32 mouse cellular contexts compared by ENCODE assay signal in the genomic region with DNA sequence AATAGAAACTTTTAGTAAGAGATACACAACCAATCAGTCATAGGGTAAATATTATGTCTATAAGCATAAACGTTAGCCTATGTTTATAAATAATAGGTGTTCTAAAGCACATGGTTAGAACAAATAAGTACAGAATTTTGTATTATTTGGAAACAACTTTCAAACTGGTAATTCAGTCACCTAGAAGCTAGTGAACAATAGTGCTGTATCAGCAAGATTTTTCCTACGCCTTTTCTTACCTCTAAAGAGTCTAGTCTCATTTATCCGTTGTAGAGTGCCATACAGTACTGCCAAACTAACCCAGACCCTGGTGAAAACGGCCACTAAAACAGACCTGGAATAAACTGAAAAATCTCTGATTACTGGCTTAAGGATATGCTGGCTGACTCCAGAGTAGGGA.
"Had no signal": no experiment of that assay in that cellular context is flagged by ENCODE, and none has a peak within 500 bp of the region (broad histone marks: within the 10 kb centered on the region; RNA-seq: fewer than 3 reads in every experiment).

No protein-coding gene starts in this region.

- H3K36me3 ChIP-seq: limb, embryonic 10.5 days; midbrain, embryonic 10.5 days; midbrain, embryonic 12.5 days; neural tube, embryonic 12.5 days had no signal

- DNase-seq: left cerebral cortex, postnatal 4 days; liver; liver, embryonic 13.5 days; liver, postnatal 0 days; lung, adult 18-20 months; lung, adult 2 months; lung, embryonic 14.5 days; lung, postnatal 10 days; lung, postnatal 14 days; lung, postnatal 36 days; lung, postnatal 4 days; midbrain, embryonic 14.5 days had no signal

- H3K9ac ChIP-seq: limb, embryonic 12.5 days; limb, embryonic 13.5 days; limb, embryonic 15.5 days; liver, embryonic 12.5 days; liver, embryonic 13.5 days; liver, embryonic 14.5 days; liver, embryonic 15.5 days; liver, postnatal 0 days; lung, embryonic 14.5 days; lung, embryonic 15.5 days; midbrain, embryonic 12.5 days; midbrain, embryonic 13.5 days; midbrain, embryonic 15.5 days; neural tube, embryonic 12.5 days had no signal

- H3K27ac ChIP-seq: limb, embryonic 10.5 days; limb, embryonic 12.5 days; limb, embryonic 13.5 days; limb, embryonic 15.5 days; liver, embryonic 12.5 days; liver, embryonic 13.5 days; liver, embryonic 14.5 days; liver, embryonic 15.5 days; lung, embryonic 15.5 days; macrophage; midbrain, embryonic 10.5 days; midbrain, embryonic 12.5 days; midbrain, embryonic 13.5 days; midbrain, embryonic 15.5 days; neural tube, embryonic 12.5 days had no signal

- H3K4me1 ChIP-seq: lung, embryonic 15.5 days had no signal

- ATAC-seq: liver, embryonic 12.5 days; liver, postnatal 0 days; lung, postnatal 0 days; midbrain, embryonic 13.5 days; midbrain, embryonic 15.5 days; midbrain, embryonic 16.5 days had no signal

- H3K9me3 ChIP-seq: limb, embryonic 10.5 days; limb, embryonic 12.5 days; limb, embryonic 13.5 days; limb, embryonic 15.5 days; liver, embryonic 12.5 days; liver, embryonic 13.5 days; liver, embryonic 15.5 days; lung, embryonic 15.5 days; megakaryocyte, embryonic 14.5 days; midbrain, embryonic 10.5 days; midbrain, embryonic 12.5 days; midbrain, embryonic 13.5 days; midbrain, embryonic 15.5 days; neural tube, embryonic 12.5 days had no signal

- H3K4me2 ChIP-seq: limb, embryonic 12.5 days; limb, embryonic 13.5 days; limb, embryonic 15.5 days; liver, embryonic 11.5 days; liver, embryonic 12.5 days; liver, embryonic 13.5 days; liver, embryonic 15.5 days; lung, embryonic 14.5 days; lung, embryonic 15.5 days; midbrain, embryonic 11.5 days; midbrain, embryonic 12.5 days; midbrain, embryonic 13.5 days; midbrain, embryonic 15.5 days; neural tube, embryonic 12.5 days had no signal

- H3K27me3 ChIP-seq: limb, embryonic 12.5 days; limb, embryonic 13.5 days; limb, embryonic 15.5 days; liver, embryonic 12.5 days; liver, embryonic 13.5 days; liver, embryonic 15.5 days; lung, embryonic 15.5 days; megakaryocyte, embryonic 14.5 days; midbrain, embryonic 12.5 days; midbrain, embryonic 13.5 days; midbrain, embryonic 15.5 days; neural tube, embryonic 12.5 days had no signal

- H3K4me3 ChIP-seq: limb, embryonic 10.5 days; limb, embryonic 12.5 days; limb, embryonic 13.5 days; limb, embryonic 15.5 days; liver, embryonic 12.5 days; liver, embryonic 13.5 days; liver, embryonic 15.5 days; lung, embryonic 15.5 days; megakaryocyte, embryonic 14.5 days; midbrain, embryonic 10.5 days; midbrain, embryonic 12.5 days; midbrain, embryonic 13.5 days; midbrain, embryonic 15.5 days; myocyte; neural tube, embryonic 12.5 days had no signal
